Mouse (Mus musculus) left cerebral cortex, postnatal 14 days (tissue): Measurements from ENCODE around the gene D17Wsu92e. TPM values are rescaled to one million over a fixed set of nuclear protein-coding genes. Genes with fewer than 3 reads are reported as not detected.
A peak's percentile ranks its signal among the peaks of the same experiment; 100 is the strongest.

Experiments used
- DNase-seq, 2 experiments: peaks; one replicate each; pipeline ENCODE4 v3.0.0; 2021 to 2022; ENCODE audit warnings: low spot score in 2 of 2, mixed read lengths in 1 of 2
- intact Hi-C: fragments of 180-260 bp; cut with DNase I; formaldehyde crosslinking; loops from one replicate; pipeline ENCODE4 v1.15.1; 2025
- total RNA-seq, 2 experiments: library from RNA; stranded (reverse); gene quantifications; 2 replicates each; pipeline ENCODE4 v1.2.3; 2021

Gene D17Wsu92e
- total RNA-seq, 2 experiments from 2014 or later = 136 to 137 TPM

DNA sequence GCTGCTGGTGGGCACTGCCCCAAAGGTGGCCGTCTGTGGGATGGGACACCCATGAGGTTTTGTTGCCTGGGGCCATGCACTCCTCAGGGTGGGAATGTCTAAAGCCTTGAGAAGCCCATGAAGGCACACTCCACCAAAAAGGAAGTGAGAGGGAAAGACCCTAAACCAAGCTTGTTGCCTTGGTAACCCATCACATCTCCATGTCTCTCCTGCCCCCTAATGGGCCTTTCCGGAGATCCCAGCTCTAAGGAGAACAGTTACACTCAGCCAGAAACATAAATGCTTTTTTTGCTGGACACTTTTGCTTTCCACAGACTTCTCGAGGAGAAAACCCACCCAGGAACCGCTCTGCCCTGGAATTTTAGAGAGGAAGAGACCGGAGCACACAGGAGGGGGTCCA, 102.2 kb downstream of the D17Wsu92e start:
- peak in 1 of 2 experiments; percentile 62 for DNase-seq
- intact Hi-C loops = loop anchor here (5.0 kb wide), 1 partner anchor 44 kb away; no protein-coding TSS in a partner anchor

DNA sequence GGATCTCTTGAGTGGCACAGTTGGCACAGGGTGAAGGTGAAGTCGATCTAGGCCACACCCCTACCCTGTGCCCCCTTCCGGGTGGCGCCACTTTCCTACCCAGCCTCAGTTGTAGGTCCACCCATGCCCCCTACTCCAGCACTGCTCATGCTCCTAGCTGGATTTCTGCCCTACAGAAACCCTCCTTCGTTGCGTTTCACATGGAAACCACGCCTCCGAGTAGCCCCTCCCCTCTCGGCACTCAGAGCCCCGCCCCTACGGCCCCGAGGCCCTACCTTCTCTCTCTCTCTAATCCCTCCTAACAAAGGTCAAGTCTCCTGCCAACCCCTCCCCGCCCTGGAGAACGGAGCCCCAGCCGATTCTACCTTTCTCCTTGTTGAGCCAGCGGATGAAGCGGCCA, 103.6 kb downstream of the D17Wsu92e start:
- intact Hi-C loops = loop anchor here (5.0 kb wide), 1 partner anchor 45 kb away; no protein-coding TSS in a partner anchor
- DNase-seq = no peak

GRCm38 (mm10) chr17:27712832-27713231, 107.6 kb downstream of the D17Wsu92e start:
- intact Hi-C loops = no loop called here
- DNase-seq = no peak

DNA sequence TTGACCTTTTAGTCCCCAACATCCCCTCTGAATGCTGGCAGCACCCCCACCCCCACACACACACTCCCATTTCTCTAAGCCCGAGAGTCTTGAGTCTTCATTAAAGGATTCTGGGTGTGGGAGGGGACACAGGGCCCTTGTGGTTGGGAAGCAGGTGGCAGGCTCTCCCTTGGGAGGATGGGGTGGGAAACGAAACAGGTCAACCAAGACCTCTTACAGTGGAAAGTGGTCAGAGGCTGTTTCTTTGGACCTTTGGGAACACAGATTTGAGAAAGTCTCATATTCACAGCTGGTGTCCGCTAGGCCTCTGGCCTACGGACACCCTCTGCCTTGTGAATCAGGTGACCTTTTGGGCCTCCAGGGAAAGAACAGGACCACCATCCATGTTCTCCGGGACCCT, 110.8 kb downstream of the D17Wsu92e start:
- intact Hi-C loops = no loop called here
- no peak for DNase-seq

GRCm38 (mm10) chr17:27707954-27708661, 112.3 kb downstream of the D17Wsu92e start:
- intact Hi-C loops = no loop called here
- DNase-seq = peak; percentile 49 to 64

GRCm38 (mm10) chr17:27705661-27706060, 114.8 kb downstream of the D17Wsu92e start:
- DNase-seq = no peak
- intact Hi-C loops = no loop called here

GRCm38 (mm10) chr17:27703961-27704621, 116.4 kb downstream of the D17Wsu92e start:
- DNase-seq = peak in 1 of 2 experiments; percentile 71
- intact Hi-C loops = no loop called here

- no peak for DNase-seq
- intact Hi-C loops = no loop called here
Measured at GRCm38 (mm10) chr17:27702518-27702917, 117.9 kb downstream of the D17Wsu92e start.

GRCm38 (mm10) chr17:27701856-27702255, 118.6 kb downstream of the D17Wsu92e start:
- intact Hi-C loops = no loop called here

More at GRCm38 (mm10) chr17:27701856-27702255, 118.6 kb downstream of the D17Wsu92e start:
- DNase-seq = no peak

Other genes with a start within 250 kb of the D17Wsu92e start
- gene Nudt3, start 197.2 kb downstream of the D17Wsu92e start, total RNA-seq = 100 to 1,000 TPM; 514 to 519 TPM
- not detected for gene RPS10-NUDT3, start 185.4 kb downstream of the D17Wsu92e start, total RNA-seq
- 100 to 1,000 TPM; 387 to 414 TPM for gene Rps10, start 184.0 kb downstream of the D17Wsu92e start, total RNA-seq
- gene Pacsin1, start 165.1 kb downstream of the D17Wsu92e start, total RNA-seq = 100 to 1,000 TPM; 349 to 352 TPM
- under 1 TPM; 0.42 to 0.57 TPM for gene Spdef, start 91.7 kb downstream of the D17Wsu92e start, total RNA-seq
- gene Snrpc, start 17.5 kb upstream of the D17Wsu92e start, total RNA-seq = 10 to 100 TPM; 66.0 to 71.1 TPM
- 10 to 100 TPM; 18.7 to 20.5 TPM for gene Uhrf1bp1, start 35.8 kb upstream of the D17Wsu92e start, total RNA-seq
- gene Anks1, start 88.7 kb upstream of the D17Wsu92e start, total RNA-seq = 10 to 100 TPM; 33.4 to 40.6 TPM
- gene Taf11, start 89.2 kb upstream of the D17Wsu92e start, total RNA-seq = 10 to 100 TPM; 37.9 to 46.5 TPM